Mouse (Mus musculus) cerebellum, postnatal 4 days (tissue): ENCODE data around the gene Rhoa.
A peak's percentile ranks its signal among the peaks of the same experiment; 100 is the strongest.
"Not testable (repeated sequence)": the region's sequence is repeated elsewhere in the genome, so short reads cannot be mapped to it uniquely, and the experiment has no call there.

Experiments
- DNase-seq, 2 experiments: peaks; one replicate each; pipeline ENCODE4 v3.0.0; 2022; ENCODE audit warnings: low spot score in 2 of 2, mixed read lengths in 1 of 2

The Rhoa gene

DNA sequence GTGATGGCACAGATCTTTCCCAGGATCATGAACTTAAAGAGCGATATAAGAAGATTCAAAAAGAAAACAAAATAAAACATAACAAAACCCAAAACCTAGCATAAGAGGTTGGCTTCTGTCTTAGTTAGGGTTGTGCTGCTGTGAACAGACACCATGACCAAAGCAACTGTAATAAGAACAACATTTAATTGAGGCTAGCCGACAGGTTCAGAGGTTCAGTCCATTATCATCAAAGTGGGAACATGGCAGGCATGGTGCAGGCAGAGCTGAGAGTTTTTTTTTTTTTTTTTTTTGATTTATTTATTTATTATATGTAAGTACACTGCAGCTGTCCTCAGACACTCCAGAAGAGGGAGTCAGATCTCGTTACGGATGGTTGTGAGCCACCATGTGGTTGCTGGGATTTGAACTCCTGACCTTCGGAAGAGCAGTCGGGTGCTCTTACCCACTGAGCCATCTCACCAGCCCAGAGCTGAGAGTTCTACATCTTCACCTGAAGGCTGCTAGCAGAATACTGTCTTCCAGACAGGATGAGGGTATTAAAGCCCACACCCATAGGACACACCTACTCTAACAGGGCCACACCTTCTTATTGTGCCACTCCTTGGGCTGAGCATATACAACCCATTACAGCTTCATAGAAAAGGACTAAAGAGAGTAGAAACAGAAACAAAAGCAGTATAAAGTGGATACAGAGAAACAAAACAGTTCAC is 18.2 kb upstream of the Rhoa start:
- DNase-seq = not testable (repeated sequence)

GRCm38 (mm10) chr9:108289347-108289746 is 16.6 kb upstream of the Rhoa start:
- DNase-seq = no peak

DNA sequence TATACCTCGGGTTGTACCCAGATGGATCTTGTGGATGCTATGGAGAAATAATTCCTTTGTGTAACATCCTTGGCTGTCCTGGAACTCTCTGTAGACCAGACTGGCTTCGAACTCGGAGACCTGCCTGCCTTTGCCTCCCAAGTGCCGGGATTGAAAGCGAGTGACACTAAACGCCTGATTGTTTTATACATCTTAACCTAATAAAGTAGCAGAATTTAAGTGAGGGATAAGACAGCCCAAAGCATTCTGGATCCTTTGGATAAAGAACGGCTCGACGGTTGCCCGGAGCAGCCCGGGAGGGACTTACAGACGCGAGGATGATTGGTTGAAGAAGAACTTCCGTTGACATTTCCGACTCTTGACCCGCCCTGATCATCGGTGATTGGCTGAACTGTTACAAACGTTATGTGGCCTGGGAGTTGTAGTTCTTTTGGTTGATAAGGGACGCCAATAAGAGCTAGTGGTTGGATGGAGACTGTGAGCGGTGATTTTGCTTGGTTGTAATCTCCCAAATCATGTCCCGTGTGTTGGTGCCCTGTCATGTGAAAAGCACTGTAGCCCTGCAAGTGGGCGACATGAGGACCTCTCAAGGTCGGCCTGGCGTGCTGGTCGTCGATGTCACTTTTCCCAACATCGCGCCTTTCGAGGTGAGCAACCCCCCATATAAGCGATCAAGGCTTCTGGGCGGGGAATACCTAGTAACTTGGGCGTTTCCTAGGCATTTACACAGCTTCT is 15.7 kb upstream of the Rhoa start, which contains the start of gene Nicn1:
Gene Nicn1, plus strand, starts transcription at position 414 of the 735 bp plus-strand sequence.
- peak; percentile 61 to 84 for DNase-seq

GRCm38 (mm10) chr9:108290773-108291172 is 15.2 kb upstream of the Rhoa start:
- DNase-seq = peak in 1 of 2 experiments; percentile 9

- peak in 1 of 2 experiments; percentile 29 for DNase-seq
Measured at GRCm38 (mm10) chr9:108296453-108297355, 9.2 kb upstream of the Rhoa start, which contains the start of gene Amt. TSS of gene Amt (plus strand) at chr9:108296853.

- DNase-seq = no peak
Measured at GRCm38 (mm10) chr9:108301853-108302252, 4.1 kb upstream of the Rhoa start.

DNA sequence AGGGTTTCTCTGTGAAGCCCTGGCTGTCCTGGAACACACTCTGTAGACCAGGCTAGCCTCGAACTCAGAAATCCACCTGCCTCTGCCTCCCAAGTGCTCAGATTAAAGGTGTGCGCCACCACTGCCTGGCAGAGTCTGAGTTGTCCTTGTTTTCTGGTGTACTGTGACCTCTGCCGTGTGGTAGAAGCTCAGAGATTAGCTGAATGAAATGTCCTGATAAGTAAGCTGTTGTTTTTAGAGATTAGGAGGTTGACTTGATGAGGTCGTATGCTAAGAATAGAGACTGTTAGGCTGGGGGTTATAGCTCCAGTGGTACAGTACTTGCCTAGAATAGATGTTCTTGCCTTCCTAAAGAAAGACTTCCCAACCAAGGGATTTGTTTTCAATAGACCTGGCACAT is 1.2 kb upstream of the Rhoa start:
- DNase-seq = no peak

DNA sequence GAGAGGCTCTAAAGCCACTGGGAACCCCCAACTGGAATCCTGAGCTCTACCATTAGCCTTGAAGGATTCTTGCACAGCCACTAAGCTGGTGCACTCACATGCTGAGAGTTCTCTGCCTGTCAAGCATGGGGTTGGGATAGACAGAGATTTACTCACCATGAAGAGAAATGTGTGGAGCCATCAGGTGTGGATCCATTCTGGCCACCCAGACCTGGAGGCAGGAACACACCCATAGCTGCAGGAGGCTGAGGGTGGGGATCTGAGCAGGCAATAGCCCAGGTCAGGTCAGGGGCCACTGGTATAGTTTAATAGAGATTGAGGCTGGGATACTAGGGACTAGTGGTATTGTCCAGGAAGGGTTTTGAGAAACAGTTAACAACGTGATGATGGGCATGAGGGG is 759 bp upstream of the Rhoa start:
- no peak for DNase-seq

DNA sequence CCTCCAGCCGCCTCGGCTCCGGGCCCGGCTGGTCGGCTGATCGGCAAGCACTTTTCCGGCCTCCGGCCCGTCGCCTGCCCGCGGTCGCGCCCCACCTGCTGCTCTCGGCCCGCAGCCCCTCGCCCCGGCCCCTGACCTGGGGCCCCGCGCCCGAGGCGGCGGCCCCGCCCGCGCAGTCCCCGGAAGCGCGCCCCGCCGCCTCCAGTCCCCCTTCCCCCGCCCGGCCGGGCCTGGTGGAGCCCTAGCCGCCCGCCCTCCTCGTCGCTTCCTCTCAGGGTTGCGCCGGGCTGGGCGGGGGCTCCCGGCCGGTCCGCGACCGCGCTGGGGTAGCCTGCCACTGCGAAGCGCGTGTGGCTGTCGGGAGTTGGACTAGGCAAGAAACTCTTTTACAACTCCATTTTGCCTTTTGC is 647 bp downstream of the Rhoa start:
- peak; percentile 38 to 72 for DNase-seq

GRCm38 (mm10) chr9:108307021-108307807 is 1.3 kb downstream of the Rhoa start:
- DNase-seq = no peak

DNA sequence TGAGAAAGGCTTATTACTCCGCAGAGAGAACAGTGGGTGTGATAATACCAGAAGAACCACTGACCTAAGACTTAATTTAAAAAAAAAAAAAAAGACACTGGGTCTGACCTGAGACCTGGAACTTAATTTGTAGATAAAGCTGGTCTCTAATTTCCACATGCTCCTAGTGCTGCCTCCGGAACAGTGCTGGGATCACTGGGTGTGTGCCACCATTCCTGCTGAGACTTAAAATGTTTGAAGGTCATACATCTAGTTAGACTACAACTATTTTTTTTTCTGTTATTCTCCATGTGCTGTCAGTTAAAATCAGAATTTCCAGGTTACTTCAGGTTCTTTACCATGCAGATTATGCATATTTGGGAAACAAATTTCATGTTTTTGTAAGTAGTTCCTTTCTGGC is 2.2 kb downstream of the Rhoa start:
- DNase-seq = no peak

- DNase-seq = no peak
Measured at GRCm38 (mm10) chr9:108317572-108317971, 11.6 kb downstream of the Rhoa start.

- DNase-seq = no peak
Measured at GRCm38 (mm10) chr9:108318462-108318861, 12.5 kb downstream of the Rhoa start.

GRCm38 (mm10) chr9:108322054-108322453 is 16.1 kb downstream of the Rhoa start:
- DNase-seq = not testable (repeated sequence)

- no peak for DNase-seq
Measured at GRCm38 (mm10) chr9:108324784-108325183, 18.9 kb downstream of the Rhoa start.

GRCm38 (mm10) chr9:108325811-108326210 is 19.9 kb downstream of the Rhoa start:
- no peak for DNase-seq

DNA sequence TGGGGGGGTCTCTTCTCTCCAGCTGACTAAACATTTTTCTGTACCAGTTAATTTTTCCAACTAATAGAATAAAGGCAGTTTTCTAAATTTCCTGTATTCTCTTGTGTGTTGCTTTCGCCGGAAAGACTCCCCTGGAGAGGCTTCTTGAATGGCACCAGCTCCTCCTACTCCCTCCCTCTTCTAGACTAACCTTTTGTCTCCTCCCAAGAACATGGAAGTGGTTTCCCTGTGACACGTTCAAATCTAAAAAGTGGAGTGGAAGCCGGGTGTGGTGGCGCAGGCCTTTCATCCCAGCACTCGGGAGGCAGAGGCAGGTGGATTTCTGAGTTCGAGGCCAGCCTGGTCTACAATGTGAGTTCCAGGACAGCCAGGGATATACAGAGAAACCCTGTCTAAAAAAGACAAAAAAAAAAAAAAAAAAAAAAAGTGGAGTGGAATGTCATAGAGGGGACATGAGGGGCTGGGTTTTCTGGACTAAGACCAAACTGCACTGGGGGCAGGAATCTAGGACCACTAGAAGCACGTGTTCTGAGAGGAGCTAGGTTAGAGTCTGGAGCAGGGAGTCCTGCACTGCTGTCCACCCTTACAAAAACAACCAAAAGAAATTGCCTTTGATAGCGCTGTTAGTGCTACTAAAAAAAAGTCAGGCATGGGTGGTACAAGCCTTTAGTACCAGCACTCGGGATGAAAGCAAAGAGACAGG is 32.1 kb downstream of the Rhoa start:
- DNase-seq = no peak

DNA sequence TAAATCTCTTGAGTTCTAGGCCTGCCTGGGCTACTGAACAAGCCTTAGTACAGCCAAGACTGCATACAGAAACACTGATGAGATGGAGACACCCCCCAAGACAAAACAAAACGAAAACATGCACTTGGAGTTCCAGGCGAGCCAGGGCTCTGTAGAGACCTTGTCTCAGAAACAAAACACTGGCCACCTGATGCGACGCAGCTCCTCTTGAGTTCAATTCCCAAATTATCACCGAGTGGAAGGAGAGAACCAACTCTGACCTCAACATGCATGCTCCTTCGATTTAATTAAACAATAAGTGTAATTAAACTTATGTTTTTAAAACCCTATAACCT is 32.6 kb downstream of the Rhoa start:
- no peak for DNase-seq

- peak; percentile 64 to 83 for DNase-seq
Measured at GRCm38 (mm10) chr9:108338886-108339781, 33.2 kb downstream of the Rhoa start, which contains the start of gene Gpx1. TSS of gene Gpx1 (plus strand) at chr9:108338903.

DNA sequence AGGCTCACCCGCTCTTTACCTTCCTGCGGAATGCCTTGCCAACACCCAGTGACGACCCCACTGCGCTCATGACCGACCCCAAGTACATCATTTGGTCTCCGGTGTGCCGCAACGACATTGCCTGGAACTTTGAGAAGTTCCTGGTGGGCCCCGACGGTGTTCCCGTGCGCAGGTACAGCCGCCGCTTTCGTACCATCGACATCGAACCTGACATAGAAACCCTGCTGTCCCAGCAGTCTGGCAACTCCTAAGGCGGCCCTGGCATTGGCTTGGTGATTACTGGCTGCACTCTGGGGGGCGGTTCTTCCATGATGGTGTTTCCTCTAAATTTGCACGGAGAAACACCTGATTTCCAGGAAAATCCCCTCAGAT is 33.9 kb downstream of the Rhoa start:
- DNase-seq = peak in 1 of 2 experiments; percentile 19
